Mouse (Mus musculus): ENCODE measurements around the gene Fxyd1. TPM values are rescaled to one million over a fixed set of nuclear protein-coding genes. Genes with fewer than 3 reads are reported as not detected.

Gene Fxyd1
- polyA plus RNA-seq, 1 experiment from 2014 or later, result 21.8 TPM

GRCm38 (mm10) chr7:31042431-31042910 is 14.5 kb downstream of the Fxyd1 start, which contains the start of gene Fxyd5:
Fxyd5 (minus strand) TSS chr7:31042481.
- H3K9me3 ChIP-seq (ENCODE audit: control insufficient read depth, low read length), result no peaks in the 10 kb centered on the region
- no peak within 1 kb of the TSS for H3K27ac ChIP-seq (ENCODE audit: low read depth, low read length)
- H3K4me3 ChIP-seq (ENCODE audit: low read depth, low read length), result no peak within 1 kb of the TSS
- 0 out of 2 replicates have a peak within 1 kb of the TSS, but pooled peaks have one; percentile 15 for H3K9ac ChIP-seq (ENCODE audit: low read length)
- H3K36me3 ChIP-seq (ENCODE audit: control insufficient read depth, insufficient read depth, low read length), result no peaks in the 10 kb centered on the region
- no peaks in the 10 kb centered on the region for H3K4me1 ChIP-seq (ENCODE audit: control insufficient read depth, insufficient read depth, low read length)
- H3K4me2 ChIP-seq (ENCODE audit: low read depth), result peak within 1 kb of the TSS; percentile 28
- ATAC-seq (ENCODE audit: insufficient read depth, low FRiP score, low TSS enrichment), result no peak
- WGBS, result 29% methylated on average over 10 of the region's 10 CpGs
- DNase-seq (ENCODE audit: low spot score), result no peak
- peaks cover 21% of the 10 kb centered on the region for H3K27me3 ChIP-seq (ENCODE audit: control insufficient read depth, insufficient read depth, low read length)

GRCm38 (mm10) chr7:31041662-31042315 is 15.2 kb downstream of the Fxyd1 start:
- peak overlapping the region; percentile 28 for H3K4me2 ChIP-seq (ENCODE audit: low read depth)
- no peak overlapping the region for H3K4me3 ChIP-seq (ENCODE audit: low read depth, low read length)
- no peaks in the 10 kb centered on the region for H3K36me3 ChIP-seq (ENCODE audit: control insufficient read depth, insufficient read depth, low read length)
- peaks cover 21% of the 10 kb centered on the region for H3K27me3 ChIP-seq (ENCODE audit: control insufficient read depth, insufficient read depth, low read length)
- DNase-seq (ENCODE audit: low spot score), result peak; percentile 24
- 4% methylated on average over 28 of the region's 28 CpGs for WGBS
- no peaks in the 10 kb centered on the region for H3K4me1 ChIP-seq (ENCODE audit: control insufficient read depth, insufficient read depth, low read length)
- 0 out of 2 replicates have a peak overlapping the region, but pooled peaks have one; percentile 15 for H3K9ac ChIP-seq (ENCODE audit: low read length)
- H3K9me3 ChIP-seq (ENCODE audit: control insufficient read depth, low read length), result no peaks in the 10 kb centered on the region
- no peak overlapping the region for H3K27ac ChIP-seq (ENCODE audit: low read depth, low read length)
- ATAC-seq (ENCODE audit: insufficient read depth, low FRiP score, low TSS enrichment), result no peak

DNA sequence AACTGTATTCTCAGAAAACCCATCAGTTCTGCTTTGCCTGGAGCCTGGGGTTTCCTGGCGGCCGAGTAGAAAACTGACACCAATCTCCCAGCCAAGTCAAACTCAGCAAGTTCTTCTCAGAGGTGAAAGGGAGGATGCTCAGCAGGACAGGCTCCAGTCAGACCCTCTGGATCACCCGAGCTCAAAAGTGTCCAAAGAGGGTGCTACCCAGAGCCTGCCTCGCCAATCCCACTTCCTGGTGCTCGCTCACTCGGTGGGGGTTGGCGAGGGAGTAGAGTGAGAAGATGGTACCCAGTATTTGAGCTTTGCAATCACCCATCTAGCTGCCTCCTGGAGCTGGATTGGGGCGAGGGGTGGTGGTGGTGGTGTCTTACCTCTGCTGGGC is 16.0 kb downstream of the Fxyd1 start:
- no peak overlapping the region for H3K4me2 ChIP-seq (ENCODE audit: low read depth)
- 37% methylated on average over 8 of the region's 8 CpGs for WGBS
- DNase-seq (ENCODE audit: low spot score) (no peak), ATAC-seq (ENCODE audit: insufficient read depth, low FRiP score, low TSS enrichment) (no peak)
- peaks cover 21% of the 10 kb centered on the region for H3K27me3 ChIP-seq (ENCODE audit: control insufficient read depth, insufficient read depth, low read length)
- H3K27ac ChIP-seq (ENCODE audit: low read depth, low read length), result no peak overlapping the region
- H3K36me3 ChIP-seq (ENCODE audit: control insufficient read depth, insufficient read depth, low read length), result no peaks in the 10 kb centered on the region
- no peaks in the 10 kb centered on the region for H3K4me1 ChIP-seq (ENCODE audit: control insufficient read depth, insufficient read depth, low read length)
- H3K9me3 ChIP-seq (ENCODE audit: control insufficient read depth, low read length), result no peaks in the 10 kb centered on the region
- H3K9ac ChIP-seq (ENCODE audit: low read length), result no peak overlapping the region
- H3K4me3 ChIP-seq (ENCODE audit: low read depth, low read length), result no peak overlapping the region

DNA sequence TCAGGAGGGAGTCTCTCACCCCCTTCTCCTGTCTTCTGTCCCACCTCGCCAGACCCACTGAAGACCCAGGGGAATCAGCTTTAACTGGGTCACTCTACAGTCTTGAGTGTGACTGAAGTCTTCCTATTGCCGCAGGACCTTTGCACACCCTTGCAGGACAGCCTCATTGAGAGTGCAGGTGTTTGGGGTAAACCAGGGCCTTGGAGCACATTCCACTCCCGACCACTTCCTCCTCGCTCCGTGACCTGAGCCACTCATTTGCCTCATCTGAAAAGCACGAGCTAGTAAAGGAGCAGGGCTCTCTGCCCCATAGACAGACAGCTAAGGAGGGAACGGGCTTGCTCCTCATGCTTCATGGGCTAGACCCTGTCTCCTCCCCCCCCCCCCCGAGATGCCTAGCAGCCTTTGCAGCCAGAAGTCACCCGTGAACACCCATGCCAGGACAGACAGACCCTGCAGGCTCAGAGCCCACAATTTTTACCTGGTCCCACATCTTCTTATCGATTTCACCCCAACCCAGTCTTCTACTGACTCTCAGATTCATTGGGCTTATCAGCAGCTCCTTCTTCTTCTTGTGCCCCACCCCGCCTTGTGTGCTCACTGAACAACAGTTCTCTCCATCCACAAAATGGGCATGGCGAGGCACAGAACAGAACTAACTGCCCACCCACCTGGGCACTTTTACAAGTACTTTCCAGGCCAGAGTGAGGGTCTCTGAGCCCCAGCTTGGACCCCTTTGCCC is 16.5 kb downstream of the Fxyd1 start:
- ATAC-seq (ENCODE audit: insufficient read depth, low FRiP score, low TSS enrichment), result no peak
- no peak overlapping the region for H3K9ac ChIP-seq (ENCODE audit: low read length)
- H3K36me3 ChIP-seq (ENCODE audit: control insufficient read depth, insufficient read depth, low read length), result no peaks in the 10 kb centered on the region
- no peak overlapping the region for H3K4me3 ChIP-seq (ENCODE audit: low read depth, low read length)
- H3K4me1 ChIP-seq (ENCODE audit: control insufficient read depth, insufficient read depth, low read length), result no peaks in the 10 kb centered on the region
- H3K4me2 ChIP-seq (ENCODE audit: low read depth), result no peak overlapping the region
- no peaks in the 10 kb centered on the region for H3K9me3 ChIP-seq (ENCODE audit: control insufficient read depth, low read length)
- peaks cover 21% of the 10 kb centered on the region for H3K27me3 ChIP-seq (ENCODE audit: control insufficient read depth, insufficient read depth, low read length)
- no peak overlapping the region for H3K27ac ChIP-seq (ENCODE audit: low read depth, low read length)
- no peak for DNase-seq (ENCODE audit: low spot score)
- WGBS, result 82% methylated on average over 11 of the region's 12 CpGs

DNA sequence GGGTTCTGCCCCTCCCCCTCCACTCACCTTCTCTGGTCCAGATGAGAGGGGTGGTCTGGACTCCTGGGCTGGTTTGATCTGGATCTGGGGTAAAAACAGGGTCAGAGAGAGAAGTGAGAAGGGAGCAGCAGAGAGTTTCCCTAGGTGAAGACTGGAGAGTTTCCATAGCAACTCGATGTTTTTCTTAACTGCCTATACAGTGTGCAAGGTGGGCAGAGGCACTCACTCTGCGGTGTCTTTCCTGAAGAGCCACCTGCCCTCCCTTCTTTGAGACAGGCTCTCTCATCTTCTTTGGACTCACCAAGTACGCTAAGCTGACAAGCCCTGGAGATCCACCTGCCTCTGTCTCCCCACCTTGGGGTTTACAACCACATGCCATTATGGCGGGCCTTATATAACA is 18.0 kb downstream of the Fxyd1 start:
- Histone ChIP-seq H3K9ac (ENCODE audit: low read length) (no peak overlapping the region), H3K27me3 (ENCODE audit: control insufficient read depth, insufficient read depth, low read length) (peaks cover 21% of the 10 kb centered on the region), H3K4me3 (ENCODE audit: low read depth, low read length) (no peak overlapping the region), H3K4me1 (ENCODE audit: control insufficient read depth, insufficient read depth, low read length) (no peaks in the 10 kb centered on the region), H3K4me2 (ENCODE audit: low read depth) (no peak overlapping the region), H3K9me3 (ENCODE audit: control insufficient read depth, low read length) (no peaks in the 10 kb centered on the region), H3K27ac (ENCODE audit: low read depth, low read length) (no peak overlapping the region), H3K36me3 (ENCODE audit: control insufficient read depth, insufficient read depth, low read length) (no peaks in the 10 kb centered on the region)
- 90% methylated on average over 4 of the region's 4 CpGs for whole genome bisulfite sequencing
- ATAC-seq (ENCODE audit: insufficient read depth, low FRiP score, low TSS enrichment) (no peak), DNase-seq (ENCODE audit: low spot score) (no peak)

GRCm38 (mm10) chr7:31037675-31038074 is 19.3 kb downstream of the Fxyd1 start:
- Histone ChIP-seq H3K4me1 (ENCODE audit: control insufficient read depth, insufficient read depth, low read length) (no peaks in the 10 kb centered on the region), H3K27me3 (ENCODE audit: control insufficient read depth, insufficient read depth, low read length) (peaks cover 18% of the 10 kb centered on the region), H3K36me3 (ENCODE audit: control insufficient read depth, insufficient read depth, low read length) (no peaks in the 10 kb centered on the region), H3K4me3 (ENCODE audit: low read depth, low read length) (no peak overlapping the region), H3K4me2 (ENCODE audit: low read depth) (no peak overlapping the region), H3K27ac (ENCODE audit: low read depth, low read length) (no peak overlapping the region), H3K9ac (ENCODE audit: low read length) (no peak overlapping the region), H3K9me3 (ENCODE audit: control insufficient read depth, low read length) (no peaks in the 10 kb centered on the region)
- WGBS, result 74% methylated on average over 2 of the region's 2 CpGs
- no peak for DNase-seq (ENCODE audit: low spot score)
- ATAC-seq (ENCODE audit: insufficient read depth, low FRiP score, low TSS enrichment), result no peak

DNA sequence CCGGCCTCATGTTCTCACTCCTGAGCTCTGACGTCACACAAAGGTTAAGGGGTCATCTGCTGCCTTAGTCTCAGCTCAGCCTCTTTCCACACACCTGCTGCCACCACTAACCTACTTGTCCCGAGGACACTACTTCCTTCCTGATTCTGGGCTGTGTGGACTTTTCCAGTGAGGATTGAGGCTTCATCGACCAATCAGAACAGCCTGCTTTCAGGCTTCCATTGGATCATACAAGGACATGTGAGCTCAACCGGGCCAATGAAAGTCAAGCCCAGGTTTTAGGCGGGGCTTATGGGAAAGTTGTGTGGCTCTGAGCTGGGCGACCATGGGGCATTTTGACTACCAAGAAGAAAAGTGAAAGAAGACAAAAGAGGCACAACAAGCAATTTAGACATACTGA is 20.1 kb downstream of the Fxyd1 start:
- H3K36me3 ChIP-seq (ENCODE audit: control insufficient read depth, insufficient read depth, low read length), result no peaks in the 10 kb centered on the region
- peaks cover 12% of the 10 kb centered on the region for H3K27me3 ChIP-seq (ENCODE audit: control insufficient read depth, insufficient read depth, low read length)
- 86% methylated on average over 7 of the region's 7 CpGs for WGBS

GRCm38 (mm10) chr7:31035291-31035690 is 21.7 kb downstream of the Fxyd1 start:
- WGBS, result 87% methylated on average over 11 of the region's 11 CpGs
- Histone ChIP-seq H3K9me3 (ENCODE audit: control insufficient read depth, low read length) (no peaks in the 10 kb centered on the region), H3K36me3 (ENCODE audit: control insufficient read depth, insufficient read depth, low read length) (no peaks in the 10 kb centered on the region), H3K27ac (ENCODE audit: low read depth, low read length) (no peak overlapping the region), H3K27me3 (ENCODE audit: control insufficient read depth, insufficient read depth, low read length) (no peaks in the 10 kb centered on the region), H3K4me1 (ENCODE audit: control insufficient read depth, insufficient read depth, low read length) (no peaks in the 10 kb centered on the region), H3K9ac (ENCODE audit: low read length) (no peak overlapping the region), H3K4me3 (ENCODE audit: low read depth, low read length) (no peak overlapping the region), H3K4me2 (ENCODE audit: low read depth) (no peak overlapping the region)
- no peak for DNase-seq (ENCODE audit: low spot score)
- ATAC-seq (ENCODE audit: insufficient read depth, low FRiP score, low TSS enrichment), result no peak

More for the DNA sequence above, 20.1 kb downstream of the Fxyd1 start:
- H3K9me3 ChIP-seq (ENCODE audit: control insufficient read depth, low read length), result no peaks in the 10 kb centered on the region
- no peak overlapping the region for H3K9ac ChIP-seq (ENCODE audit: low read length)
- no peak overlapping the region for H3K4me3 ChIP-seq (ENCODE audit: low read depth, low read length)
- H3K4me2 ChIP-seq (ENCODE audit: low read depth), result no peak overlapping the region
- H3K4me1 ChIP-seq (ENCODE audit: control insufficient read depth, insufficient read depth, low read length), result no peaks in the 10 kb centered on the region
- ATAC-seq (ENCODE audit: insufficient read depth, low FRiP score, low TSS enrichment) (no peak), DNase-seq (ENCODE audit: low spot score) (no peak)
- no peak overlapping the region for H3K27ac ChIP-seq (ENCODE audit: low read depth, low read length)

DNA sequence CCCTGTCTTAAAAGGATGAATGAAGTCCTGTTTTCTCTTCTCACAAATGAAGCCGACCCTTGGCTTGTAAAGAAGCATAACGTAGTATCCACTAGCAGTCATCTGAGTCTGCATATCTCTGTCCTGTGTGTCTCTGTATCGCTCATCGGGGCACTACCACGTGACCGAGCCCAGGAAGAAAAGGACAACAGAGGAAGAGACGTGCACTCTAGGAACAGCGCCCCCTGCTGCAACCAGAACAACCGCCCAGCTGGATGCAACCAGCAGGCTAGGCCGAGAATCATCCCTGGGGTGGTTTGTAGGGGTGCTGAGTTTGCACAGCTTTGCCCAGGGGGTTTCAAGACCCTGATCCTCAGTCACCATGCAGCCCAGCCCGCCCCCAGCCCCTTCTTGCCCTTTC is 22.2 kb downstream of the Fxyd1 start:
- H3K27me3 ChIP-seq (ENCODE audit: control insufficient read depth, insufficient read depth, low read length), result no peaks in the 10 kb centered on the region
- no peak overlapping the region for H3K4me3 ChIP-seq (ENCODE audit: low read depth, low read length)
- no peak overlapping the region for H3K4me2 ChIP-seq (ENCODE audit: low read depth)
- H3K27ac ChIP-seq (ENCODE audit: low read depth, low read length), result no peak overlapping the region
- DNase-seq (ENCODE audit: low spot score), result no peak
- no peak for ATAC-seq (ENCODE audit: insufficient read depth, low FRiP score, low TSS enrichment)
- H3K9me3 ChIP-seq (ENCODE audit: control insufficient read depth, low read length), result no peaks in the 10 kb centered on the region
- 66% methylated on average over 11 of the region's 11 CpGs for WGBS
- H3K4me1 ChIP-seq (ENCODE audit: control insufficient read depth, insufficient read depth, low read length), result no peaks in the 10 kb centered on the region
- no peak overlapping the region for H3K9ac ChIP-seq (ENCODE audit: low read length)
- no peaks in the 10 kb centered on the region for H3K36me3 ChIP-seq (ENCODE audit: control insufficient read depth, insufficient read depth, low read length)

All from neural tube, embryonic 11.5 days (tissue).